Mouse (Mus musculus): Measurements from ENCODE around the gene Chd8. TPM values are rescaled to one million over a fixed set of nuclear protein-coding genes. Genes with fewer than 3 reads are reported as not detected.
A peak's percentile ranks its signal among the peaks of the same experiment; 100 is the strongest.

The Chd8 gene
- total and polyA plus RNA-seq, 3 experiments, result 17.3 to 96.8 (median 49.2) TPM

DNA sequence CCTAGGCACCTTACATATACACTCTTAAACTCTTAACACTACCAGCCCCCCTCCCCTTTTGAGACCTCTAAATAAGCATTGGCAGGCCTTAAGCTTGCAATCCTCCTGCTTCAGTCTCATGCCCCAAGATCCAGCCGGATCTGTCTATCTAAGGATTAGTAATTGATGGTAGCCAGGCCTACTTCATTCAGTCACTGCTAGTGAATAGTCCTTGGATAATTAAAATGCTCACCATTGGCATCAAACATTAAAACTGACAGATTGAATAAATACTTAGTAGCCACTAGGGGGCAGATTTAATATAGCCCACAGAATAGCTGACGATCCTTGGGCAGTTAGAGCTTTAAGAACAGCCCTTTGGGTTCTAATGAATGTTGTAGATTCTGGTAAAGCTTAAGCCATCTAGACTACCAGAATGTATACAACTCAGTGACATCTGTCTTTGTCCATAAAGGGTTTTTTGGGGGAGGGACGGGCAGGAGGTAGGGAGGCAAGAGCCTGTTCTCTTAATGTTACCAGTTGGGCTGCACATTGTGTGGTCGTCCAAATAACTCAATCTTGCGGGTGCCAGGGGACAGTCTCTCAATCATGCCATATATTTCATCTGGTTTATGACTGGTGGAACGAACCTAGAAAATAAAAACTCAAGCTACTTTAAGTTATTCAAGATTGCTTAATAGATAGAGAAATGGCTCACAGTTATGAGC lies 38.1 kb upstream of the Chd8 start (continued):
- no peak for TF ChIP-seq ZC3H11A (IDR thresholded peaks at IDR 0.05; ENCODE audit: low read depth, low read length)
- TF ChIP-seq POLR2AphosphoS2 (IDR thresholded peaks at IDR 0.05; ENCODE audit: low read depth, low read length), result no peak
- no peak for TF ChIP-seq MAZ (IDR thresholded peaks at IDR 0.05; ENCODE audit: low read depth, low read length)
- TF ChIP-seq CTCF (conservative IDR thresholded peaks at IDR 0.05 in 1 of 2, IDR thresholded peaks at IDR 0.05 in 1 of 2; ENCODE audit: low read depth in 2 of 2, low read length in 2 of 2), result peak; percentile 23 to 67; a peak in 3 of 4 replicates

- peaks cover 42 to 65% of the 10 kb centered on the region in 2 experiments for H3K36me3 ChIP-seq (replicated peaks in 1 of 2; ENCODE audit: control insufficient read depth in 1 of 2, insufficient read depth in 1 of 2, low read length in 1 of 2)
- H3K27me3 ChIP-seq (replicated peaks), result no peaks in the 10 kb centered on the region
- dilution Hi-C loops (cut with MboI; ENCODE audit: extremely low pct_ligation_motif_present, extremely low pct_unique_long_range_greater_than_20kb, low sequenced_read_pairs), result no loop called here
- H3K27ac ChIP-seq (ENCODE audit: insufficient read depth, low read depth), result no peak overlapping the region
- peaks cover 48% of the 10 kb centered on the region for H3K79me2 ChIP-seq (replicated peaks; ENCODE audit: control insufficient read depth, extremely low read depth, insufficient read depth, poor library complexity, severe bottlenecking)
- in situ Hi-C loops (cut with MboI; ENCODE audit: low pct_ligation_motif_present, low pct_unique_long_range_greater_than_20kb, low sequenced_read_pairs), result no loop called here
- H3K9ac ChIP-seq (ENCODE audit: insufficient read depth, low read depth), result no peak overlapping the region
- H3K4me2 ChIP-seq (ENCODE audit: insufficient read depth, low read depth, poor library complexity, severe bottlenecking), result no peak overlapping the region
- no peaks in the 10 kb centered on the region for H3K9me3 ChIP-seq (replicated peaks; ENCODE audit: low read length)
- no peak for TF ChIP-seq USF1 (IDR thresholded peaks at IDR 0.05; ENCODE audit: low read depth, low read length)
- no peak for TF ChIP-seq SIN3A (IDR thresholded peaks at IDR 0.05; ENCODE audit: low read length)
- TF ChIP-seq PAX5 (IDR thresholded peaks at IDR 0.05; ENCODE audit: low read length), result no peak
- H3K4me3 ChIP-seq (replicated peaks in 1 of 3; ENCODE audit: low read depth in 2 of 3, low read length in 2 of 3, poor library complexity in 1 of 3), result no peak overlapping the region
- DNase-seq (ENCODE audit: extremely low read depth), result no peak
- H3K4me1 ChIP-seq (ENCODE audit: control insufficient read depth in 1 of 2, insufficient read depth in 2 of 2), result peaks cover 0 to 16% of the 10 kb centered on the region in 2 experiments; a peak in 2 of 4 replicates
Observed at GRCm38 (mm10) chr14:52284191-52284590, 26.6 kb upstream of the Chd8 start.

DNA sequence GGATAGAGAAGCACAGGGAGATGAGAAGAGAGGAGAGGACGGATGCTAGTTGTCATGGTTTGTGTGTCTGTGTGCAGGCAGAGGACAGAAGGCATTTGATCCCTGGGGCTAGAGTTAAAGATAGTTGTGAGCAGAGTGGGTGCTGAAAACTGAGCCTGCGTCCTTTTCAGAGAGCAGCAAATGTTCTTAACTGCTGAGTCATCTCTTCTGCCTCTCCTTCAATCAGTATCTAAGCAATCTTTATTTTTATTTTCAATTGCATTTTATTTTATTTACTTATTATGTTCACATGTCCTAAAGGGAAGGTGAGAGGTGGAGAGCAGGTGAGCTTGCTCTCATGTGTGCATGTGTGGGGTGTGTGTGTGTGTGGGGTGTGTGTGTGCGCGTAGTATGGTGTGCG lies 26.0 kb upstream of the Chd8 start:
- Histone ChIP-seq H3K36me3 (replicated peaks in 1 of 2; ENCODE audit: control insufficient read depth in 1 of 2, insufficient read depth in 1 of 2, low read length in 1 of 2) (peaks cover 39 to 61% of the 10 kb centered on the region in 2 experiments), H3K9ac (ENCODE audit: insufficient read depth, low read depth) (no peak overlapping the region), H3K4me1 (ENCODE audit: control insufficient read depth in 1 of 2, insufficient read depth in 2 of 2) (peaks cover 0 to 16% of the 10 kb centered on the region in 2 experiments; a peak in 2 of 4 replicates), H3K27ac (ENCODE audit: insufficient read depth, low read depth) (no peak overlapping the region), H3K4me3 (replicated peaks in 1 of 3; ENCODE audit: low read depth in 2 of 3, low read length in 2 of 3, poor library complexity in 1 of 3) (no peak overlapping the region), H3K79me2 (replicated peaks; ENCODE audit: control insufficient read depth, extremely low read depth, insufficient read depth, poor library complexity, severe bottlenecking) (peaks cover 48% of the 10 kb centered on the region), H3K27me3 (replicated peaks) (no peaks in the 10 kb centered on the region), H3K9me3 (replicated peaks; ENCODE audit: low read length) (no peaks in the 10 kb centered on the region), H3K4me2 (ENCODE audit: insufficient read depth, low read depth, poor library complexity, severe bottlenecking) (no peak overlapping the region)
- in situ Hi-C loops (cut with MboI; ENCODE audit: low pct_ligation_motif_present, low pct_unique_long_range_greater_than_20kb, low sequenced_read_pairs), result no loop called here
- dilution Hi-C loops (cut with MboI; ENCODE audit: extremely low pct_ligation_motif_present, extremely low pct_unique_long_range_greater_than_20kb, low sequenced_read_pairs), result no loop called here
- TF ChIP-seq CHD2 (IDR thresholded peaks at IDR 0.05; ENCODE audit: low read length) (no peak), MAZ (IDR thresholded peaks at IDR 0.05; ENCODE audit: low read depth, low read length) (no peak), MAFK (IDR thresholded peaks at IDR 0.05; ENCODE audit: insufficient replicate concordance, low read length) (0 out of 2 replicates have a peak, but pooled peaks have one; percentile 44), CTCF (conservative IDR thresholded peaks at IDR 0.05 in 1 of 2, IDR thresholded peaks at IDR 0.05 in 1 of 2; ENCODE audit: low read depth in 2 of 2, low read length in 2 of 2) (no peak), TBP (conservative IDR thresholded peaks at IDR 0.05; ENCODE audit: low read depth, low read length) (no peak), GABPA (IDR thresholded peaks at IDR 0.05; ENCODE audit: insufficient replicate concordance, low read depth, low read length) (no peak), POLR2A (IDR thresholded peaks at IDR 0.05; ENCODE audit: low read depth, low read length) (no peak), RCOR1 (conservative IDR thresholded peaks at IDR 0.05; ENCODE audit: low read depth, low read length) (no peak)
- DNase-seq (ENCODE audit: extremely low read depth), result no peak

Measured in CH12.LX (cell line).